11 mouse cellular contexts compared by ENCODE assay signal in the genomic region with DNA sequence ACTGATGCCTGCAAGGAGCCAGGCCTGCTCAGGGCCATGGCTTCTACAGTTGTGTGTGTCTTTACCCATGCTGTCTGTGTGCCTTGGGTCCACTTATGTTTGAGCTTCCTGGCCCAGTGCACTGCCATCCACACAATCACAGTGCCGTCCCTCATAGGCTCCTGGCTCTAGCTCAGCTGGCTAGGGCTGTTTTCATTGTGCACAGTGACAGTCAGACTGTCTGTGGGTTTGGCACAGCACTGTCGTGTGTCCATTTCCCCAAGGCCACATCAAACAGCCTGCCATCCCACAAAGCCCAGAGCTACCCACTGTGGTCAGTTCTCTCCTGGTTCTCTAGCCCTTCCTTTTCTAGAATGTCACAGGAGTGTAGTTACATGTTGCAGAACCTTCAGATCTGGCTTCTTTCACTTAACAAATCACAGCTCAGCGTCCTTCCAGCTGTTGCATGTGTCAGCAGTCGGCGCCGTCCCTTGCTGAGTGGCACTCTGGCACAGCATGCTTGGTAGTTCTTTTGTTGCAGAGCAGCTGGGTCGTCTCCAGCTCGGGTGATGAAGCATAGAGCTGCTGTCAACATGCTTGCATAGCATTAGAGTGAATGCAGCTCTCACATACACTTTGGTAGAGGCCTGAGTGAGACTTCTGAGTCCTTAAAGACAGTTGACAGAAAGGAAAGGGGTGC. TPM values are rescaled to one million over a fixed set of nuclear protein-coding genes. Genes with fewer than 3 reads are reported as not detected.
DNase-seq lines count a peak whose midpoint lies in the region; ATAC-seq lines count a peak whose summit lies in the region.
"Had no signal": no experiment of that assay in that cellular context is flagged by ENCODE, and none has a peak within 500 bp of the region (broad histone marks: within the 10 kb centered on the region; RNA-seq: fewer than 3 reads in every experiment).

No protein-coding gene starts in this region.

- ATAC-seq in frontal cortex, adult (ENCODE audit: low TSS enrichment) = peak; percentile 52
- ATAC-seq in activated CD4-positive, CD25-positive, alpha-beta regulatory T cell, adult 4 months = no peak
- ATAC-seq: CD4-positive, CD25-positive, alpha-beta regulatory T cell, adult 4 months had no signal

- no peak for DNase-seq in frontal cortex, postnatal 36 days (ENCODE audit: low spot score in 2 of 2)
- DNase-seq in kidney, postnatal 4 days = peak; percentile 34 to 43
- DNase-seq in kidney, postnatal 25 days = no peak
- peak; percentile 43 for DNase-seq in 3134 (ENCODE audit: extremely low read depth, insufficient read length, low spot score)
- peak; percentile 64 for DNase-seq in brain, adult 2 months (ENCODE audit: low read depth, low spot score)
- DNase-seq in spleen, postnatal 4 days (ENCODE audit: low spot score in 2 of 2) = no peak
- DNase-seq: kidney, postnatal 10 days; retina, postnatal 1 day had no signal

RNA-seq across cellular contexts. Expression of gene Rtl10, which starts 44.6 kb away (rescaled TPM):
- 1 to 10 TPM; 1.4 to 2.6 TPM for polyA plus RNA-seq in activated CD4-positive, CD25-positive, alpha-beta regulatory T cell, adult 4 months (2017; shearing (Covaris generic))

RNA-seq across cellular contexts. Expression of gene Gnb1l, which starts 44.8 kb away (rescaled TPM):
- polyA plus RNA-seq in activated CD4-positive, CD25-positive, alpha-beta regulatory T cell, adult 4 months (2017; shearing (Covaris generic)) = 10 to 100 TPM; 11.4 to 11.9 TPM

RNA-seq across cellular contexts. Expression of gene Tbx1, which starts 47.2 kb away (rescaled TPM):
- polyA plus RNA-seq in activated CD4-positive, CD25-positive, alpha-beta regulatory T cell, adult 4 months (2017; shearing (Covaris generic)) = not detected
- polyA plus RNA-seq: CD4-positive, CD25-positive, alpha-beta regulatory T cell, adult 4 months had no signal

Comparison
In these comparisons a context has a peak if more than half of its experiments do, and no peak if none do; other contexts are left out.
1. DNase-seq: peak in kidney, postnatal 4 days (2 of 2), 3134 (single experiment) and brain, adult 2 months (single experiment); none in frontal cortex, postnatal 36 days (0 of 2), kidney, postnatal 25 days (0 of 2) and spleen, postnatal 4 days (0 of 2).